Mouse (Mus musculus) neural tube, embryonic 14.5 days (tissue): ENCODE measurements around the gene Patz1. TPM values are rescaled to one million over a fixed set of nuclear protein-coding genes. Genes with fewer than 3 reads are reported as not detected.

Experiments used
- ATAC-seq: fragments of 200-750 bp; cut with Nextera tagmentation; 2 replicates; pipeline ENCODE4 v1.8.0; 2017; ENCODE audit warnings: low read depth, mild to moderate bottlenecking, moderate TSS enrichment, moderate library complexity
- H3K27ac ChIP-seq: fragments of 300-500 bp; sonication (generic); 2 replicates; pipeline ENCODE4 v1.5.1; 2014; ENCODE audit warnings: low read depth, mild to moderate bottlenecking, control low read depth, low read length, moderate library complexity, mixed read lengths
- H3K27me3 ChIP-seq: fragments of 300-500 bp; sonication (generic); 2 replicates; pipeline ENCODE4 v1.6.1; 2014; ENCODE audit warnings: low read length; ENCODE audit not compliant: control insufficient read depth, insufficient read depth
- H3K36me3 ChIP-seq: fragments of 300-500 bp; sonication (generic); 2 replicates; pipeline ENCODE4 v1.6.1; 2014; ENCODE audit warnings: low read length, mixed read lengths; ENCODE audit not compliant: control insufficient read depth, insufficient read depth
- H3K4me1 ChIP-seq: fragments of 300-500 bp; sonication (generic); 2 replicates; pipeline ENCODE4 v1.6.1; 2014; ENCODE audit warnings: low read length; ENCODE audit not compliant: control insufficient read depth, insufficient read depth
- H3K4me2 ChIP-seq: fragments of 300-500 bp; sonication (generic); 2 replicates; pipeline ENCODE4 v1.6.1; 2014; ENCODE audit warnings: mild to moderate bottlenecking, low read depth, low read length, control low read depth
- H3K4me3 ChIP-seq: fragments of 300-500 bp; sonication (generic); 2 replicates; pipeline ENCODE4 v1.5.1; 2014; ENCODE audit warnings: low read depth, low read length, control low read depth, mixed read lengths
- H3K9ac ChIP-seq: fragments of 300-500 bp; sonication (generic); replicated peaks from 2 replicates; pipeline ENCODE4 v1.6.1; 2014; ENCODE audit warnings: low read depth, mild to moderate bottlenecking, control low read depth, low read length, mixed read lengths
- H3K9me3 ChIP-seq: fragments of 300-500 bp; sonication (generic); 2 replicates; pipeline ENCODE4 v1.6.1; 2016; ENCODE audit warnings: low read length; ENCODE audit not compliant: control insufficient read depth
- WGBS: fragments of 180-500 bp; shearing (Covaris S2); extraction: QIAGEN DNeasy Blood & Tissue Kit; methylation state at CpG from one replicate; pipeline ENCODE4 v1.1.7; 2014; 5-methylcytosine and 5-hydroxymethylcytosine counted together
- polyA plus RNA-seq: library from polyadenylated mRNA; unstranded; fragments of >200 nt; fragmentation: Nextera tagmentation; extraction: Ambion mirVana; gene quantifications from 2 replicates; pipeline ENCODE4 v1.2.1, GENCODE M21; 2014

The Patz1 gene
- polyA plus RNA-seq, 1 experiment from 2014 or later, result 42.8 TPM

- whole genome bisulfite sequencing, result 82% methylated on average over 4 of the region's 4 CpGs
These were observed 60.6 kb downstream of the Patz1 start for GRCm38 (mm10) chr11:3349343-3349695.

DNA sequence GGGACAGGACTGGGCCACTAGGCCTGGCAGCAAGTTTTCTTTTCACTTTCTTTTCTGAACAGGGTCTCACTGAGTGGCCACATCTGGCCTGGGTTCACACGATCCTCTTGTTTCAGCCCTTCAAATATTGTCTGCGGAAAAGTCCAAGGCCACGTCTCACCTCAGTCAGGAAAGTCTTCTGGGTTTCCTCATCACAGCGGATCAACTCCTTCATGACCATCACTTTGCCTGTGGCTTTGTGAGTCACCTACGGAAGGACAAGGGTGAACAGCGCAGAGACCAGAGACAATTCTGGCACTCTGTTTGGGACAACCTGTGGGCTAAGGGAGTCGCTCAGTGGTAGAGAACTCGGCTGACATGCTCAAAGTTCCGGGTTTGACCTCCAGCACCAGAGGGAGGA, 63.5 kb downstream of the Patz1 start:
- 92% methylated on average over 9 of the region's 9 CpGs for WGBS
- H3K4me1 ChIP-seq, result 0 out of 2 replicates have a peak, but pooled peaks cover 2% of the 10 kb centered on the region
- ATAC-seq, result no peak
- H3K9ac ChIP-seq, result no peak overlapping the region
- no peak overlapping the region for H3K27ac ChIP-seq
- H3K4me2 ChIP-seq, result no peak overlapping the region
- H3K36me3 ChIP-seq, result peaks cover 33% of the 10 kb centered on the region
- H3K4me3 ChIP-seq, result no peak overlapping the region
- no peaks in the 10 kb centered on the region for H3K9me3 ChIP-seq
- no peaks in the 10 kb centered on the region for H3K27me3 ChIP-seq

More at GRCm38 (mm10) chr11:3349343-3349695, 60.6 kb downstream of the Patz1 start:
- 0 out of 2 replicates have a peak, but pooled peaks cover 2% of the 10 kb centered on the region for H3K4me1 ChIP-seq
- no peak for ATAC-seq
- no peak overlapping the region for H3K4me2 ChIP-seq
- no peaks in the 10 kb centered on the region for H3K27me3 ChIP-seq
- H3K36me3 ChIP-seq, result peaks cover 37% of the 10 kb centered on the region
- H3K4me3 ChIP-seq, result no peak overlapping the region
- H3K27ac ChIP-seq, result no peak overlapping the region
- H3K9me3 ChIP-seq, result no peaks in the 10 kb centered on the region
- H3K9ac ChIP-seq, result no peak overlapping the region

DNA sequence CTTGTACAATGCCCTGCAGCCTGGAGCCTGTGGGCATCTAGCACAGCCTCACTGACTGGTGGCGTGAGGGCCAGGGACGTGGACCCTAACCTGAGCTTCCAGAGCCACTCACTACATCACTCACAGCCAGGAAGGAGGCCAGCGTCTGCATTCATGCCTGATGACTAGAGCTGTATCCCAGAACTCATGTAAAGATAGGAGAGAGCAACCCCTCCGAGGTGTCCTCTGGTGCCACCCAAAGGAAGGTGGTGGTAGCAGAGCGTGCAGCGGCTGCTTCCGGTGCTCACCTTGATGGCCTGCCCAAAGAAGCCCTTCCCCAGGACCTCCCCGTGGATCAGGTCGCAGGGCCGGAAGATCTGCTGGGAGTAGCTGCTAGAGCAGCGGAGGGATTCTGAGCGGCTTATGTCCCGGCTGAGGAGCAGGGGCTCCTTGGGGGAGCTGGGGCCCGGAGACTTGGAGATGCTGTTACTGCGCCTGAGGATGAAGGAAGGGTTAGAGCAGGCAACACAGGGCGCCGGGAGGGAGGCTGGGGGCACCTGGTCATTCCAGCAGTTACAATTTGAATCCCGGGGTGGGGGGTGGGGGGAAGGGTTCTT, 64.4 kb downstream of the Patz1 start:
- no peaks in the 10 kb centered on the region for H3K9me3 ChIP-seq
- ATAC-seq, result no peak
- peaks cover 38% of the 10 kb centered on the region for H3K36me3 ChIP-seq
- no peak overlapping the region for H3K4me2 ChIP-seq
- no peak overlapping the region for H3K9ac ChIP-seq
- H3K27me3 ChIP-seq, result no peaks in the 10 kb centered on the region
- 0 out of 2 replicates have a peak, but pooled peaks cover 2% of the 10 kb centered on the region for H3K4me1 ChIP-seq
- WGBS, result 69% methylated on average over 18 of the region's 18 CpGs
- H3K4me3 ChIP-seq, result no peak overlapping the region
- no peak overlapping the region for H3K27ac ChIP-seq

Other genes with a start within 250 kb of the Patz1 start
- gene Sfi1, start 95.4 kb upstream of the Patz1 start, polyA plus RNA-seq, result 12.8 and 14.4 TPM in 2 replicates
- 60.3 and 64.5 TPM in 2 replicates for gene Eif4enif1, start 86.5 kb upstream of the Patz1 start, polyA plus RNA-seq
- 190 and 221 TPM in 2 replicates for gene Drg1, start 22.5 kb upstream of the Patz1 start, polyA plus RNA-seq
- 24.2 and 29.4 TPM in 2 replicates for gene Pik3ip1, start 41.5 kb downstream of the Patz1 start, polyA plus RNA-seq
- gene Limk2, start 120.3 kb downstream of the Patz1 start, polyA plus RNA-seq, result 161 and 166 TPM in 2 replicates
- gene Rnf185, start 163.5 kb downstream of the Patz1 start, polyA plus RNA-seq, result 45.7 and 47.1 TPM in 2 replicates
- gene Pla2g3, start 199.4 kb downstream of the Patz1 start, polyA plus RNA-seq, result 0.97 and 2.2 TPM in 2 replicates
- 6.0 and 7.2 TPM in 2 replicates for gene Inpp5j, start 215.9 kb downstream of the Patz1 start, polyA plus RNA-seq
- 98.1 and 127 TPM in 2 replicates for gene Selenom, start 225.8 kb downstream of the Patz1 start, polyA plus RNA-seq